Mouse (Mus musculus) heart, postnatal 14 days (tissue): ENCODE data around the gene Erc1. TPM values are rescaled to one million over a fixed set of nuclear protein-coding genes. Genes with fewer than 3 reads are reported as not detected.

ENCODE experiments used
- DNase-seq, 2 experiments: peaks; one replicate each; pipeline ENCODE4 v3.0.0; 2021 to 2022
- intact Hi-C: fragments of 180-260 bp; cut with DNase I; formaldehyde crosslinking; loops from one replicate; pipeline ENCODE4 v1.15.1; 2025
- long read RNA-seq, 2 experiments: library from polyadenylated mRNA; stranded (forward); transcript quantifications; one replicate each; pipeline ENCODE4 v2.0.0; 2021
- total RNA-seq, 2 experiments: library from RNA; stranded (reverse); gene quantifications; 2 replicates each; pipeline ENCODE4 v1.2.3; 2021

Gene Erc1
- total RNA-seq: 10 to 100 TPM; 36.9 to 39.9 TPM
- long read RNA-seq, experiment 1, partial matches to known transcripts: 1 of 10 reads
- long read RNA-seq, experiment 1, other reads (novel, unspliced or antisense): 9 of 10 reads
- long read RNA-seq, experiment 2, partial matches to known transcripts: 0 of 6 reads
- long read RNA-seq, experiment 2, other reads (novel, unspliced or antisense): 6 of 6 reads

DNA sequence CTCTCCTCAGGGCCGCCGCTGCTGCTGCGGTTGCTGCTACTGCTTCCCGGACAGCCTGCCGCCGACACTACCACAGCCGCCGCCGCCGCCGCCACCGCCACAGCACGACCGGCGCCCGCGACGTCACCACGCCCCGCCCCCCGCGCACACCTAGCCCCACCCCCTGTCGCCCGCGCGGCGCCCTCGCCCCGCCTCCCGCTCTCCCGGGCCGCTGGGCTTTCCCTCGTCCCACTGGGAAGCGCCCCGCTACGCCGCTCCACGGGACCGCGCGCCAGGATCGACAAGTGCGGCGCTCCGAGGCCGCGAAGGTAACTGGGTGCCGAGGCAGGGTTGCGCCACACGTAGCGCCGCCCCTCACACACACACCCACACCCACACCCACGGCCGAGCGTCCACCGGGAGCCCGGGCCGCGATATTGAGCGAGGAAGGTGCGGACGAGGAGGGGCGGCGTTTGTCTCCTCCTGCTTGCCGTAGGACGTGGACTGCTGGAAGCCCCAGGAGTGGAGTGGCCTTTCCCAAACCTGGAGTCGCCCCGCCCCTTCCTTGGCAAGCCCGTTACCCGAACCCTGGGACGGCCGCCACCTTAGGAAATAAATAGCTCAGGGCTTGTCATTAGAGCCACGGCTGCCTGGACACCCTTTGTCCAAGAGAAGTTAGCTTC is at the start of gene Erc1:
Gene Erc1 (minus strand): TSS at position 134 of the 662 bp plus-strand sequence.
- DNase-seq: peak; percentile 96
- intact Hi-C loops: loop anchor here (5.0 kb wide), 1 partner anchor 56 kb away; no protein-coding TSS in a partner anchor

DNA sequence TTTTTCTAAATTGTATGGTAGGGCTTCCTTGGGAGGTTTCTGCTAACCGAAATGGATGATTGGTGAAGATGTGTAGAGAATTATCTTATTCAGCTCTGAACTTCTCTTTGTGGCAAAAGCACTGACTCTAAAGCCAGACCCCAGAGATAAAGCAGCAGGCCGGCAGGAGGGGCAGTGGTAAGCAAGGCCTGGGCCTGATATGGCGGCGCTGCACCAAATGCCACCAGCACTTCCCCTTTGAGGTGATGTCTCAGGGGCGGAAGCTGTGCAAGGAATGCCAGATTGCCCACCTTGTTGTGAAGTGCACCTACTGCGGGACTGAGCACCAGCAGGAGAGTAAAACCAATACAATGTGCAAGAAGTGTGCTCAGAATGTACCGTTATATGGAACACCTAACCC is 44.7 kb upstream of the Erc1 start:
- DNase-seq: no peak
- intact Hi-C loops: no loop called here

DNA sequence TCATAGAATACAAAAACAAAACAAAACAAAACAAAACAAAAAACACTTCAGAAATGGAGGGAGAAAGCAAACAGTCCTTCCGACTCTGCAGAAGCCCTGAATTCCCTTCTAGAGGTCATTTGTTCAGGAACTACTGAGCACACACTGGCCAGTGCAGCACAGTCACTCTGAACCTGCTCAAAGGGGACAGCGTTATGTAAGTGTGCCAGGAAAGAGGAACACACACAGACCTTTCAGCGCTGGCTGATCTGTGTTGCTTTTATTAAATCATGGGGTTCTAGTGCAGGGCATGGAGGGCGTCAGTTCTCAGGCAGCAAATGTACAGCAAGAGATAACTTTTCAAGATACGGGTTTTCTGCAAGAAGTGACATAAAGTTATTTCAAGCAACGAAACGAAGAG is 35.2 kb upstream of the Erc1 start:
- DNase-seq: no peak
- intact Hi-C loops: no loop called here

DNA sequence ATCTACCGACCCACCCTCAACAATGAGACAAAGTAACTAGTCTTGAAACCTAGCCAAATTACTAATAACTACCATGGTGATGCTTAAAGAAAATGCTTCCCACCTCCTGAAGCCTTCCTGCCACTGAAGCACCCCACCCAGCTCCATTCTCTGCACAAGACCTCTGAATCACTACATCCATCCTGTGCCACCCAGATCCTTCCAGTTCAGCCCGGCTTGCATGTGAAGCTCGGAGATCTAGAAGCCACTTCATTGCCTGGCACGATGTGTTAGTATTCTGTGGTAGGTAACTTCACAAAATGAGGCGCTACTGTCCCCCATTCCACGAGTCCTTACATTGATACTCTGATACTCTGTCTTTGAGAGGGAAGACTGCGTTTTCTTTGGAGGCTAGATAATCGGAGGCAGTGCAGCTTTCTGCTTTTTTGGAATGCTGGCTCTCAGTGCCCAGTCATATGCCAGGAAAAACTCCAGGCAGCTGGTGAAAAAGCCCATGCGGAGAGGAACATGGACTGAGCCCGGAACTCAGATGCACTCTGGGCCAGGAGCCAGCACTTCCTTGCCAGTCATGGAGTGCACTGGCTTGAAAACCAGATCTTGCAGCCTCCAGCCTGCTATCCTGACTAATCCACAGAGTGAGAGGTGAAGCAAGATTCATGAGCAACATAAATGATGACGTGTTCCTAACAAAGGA is 16.5 kb upstream of the Erc1 start:
- DNase-seq: peak; percentile 74 to 85
- intact Hi-C loops: no loop called here

DNA sequence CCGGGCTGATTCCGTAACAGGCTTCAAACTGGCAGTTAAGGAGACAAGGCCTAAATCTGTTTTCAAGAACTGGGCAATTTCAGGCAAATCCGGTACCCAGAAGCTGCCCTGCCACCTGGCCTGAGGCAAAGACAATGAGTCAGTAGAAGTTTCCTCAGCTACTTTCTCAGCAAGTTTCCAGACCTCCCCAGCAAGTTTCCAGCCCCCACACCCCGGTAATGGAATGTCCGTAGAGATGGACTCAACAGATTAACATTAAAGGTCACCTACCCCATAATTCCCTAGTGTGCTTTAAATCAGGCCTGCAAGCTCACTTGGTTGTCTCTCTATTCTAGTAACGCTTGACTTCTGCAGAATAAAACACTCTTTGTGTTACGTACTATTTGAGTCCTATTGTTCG is 13.6 kb upstream of the Erc1 start:
- DNase-seq: no peak
- intact Hi-C loops: no loop called here

DNA sequence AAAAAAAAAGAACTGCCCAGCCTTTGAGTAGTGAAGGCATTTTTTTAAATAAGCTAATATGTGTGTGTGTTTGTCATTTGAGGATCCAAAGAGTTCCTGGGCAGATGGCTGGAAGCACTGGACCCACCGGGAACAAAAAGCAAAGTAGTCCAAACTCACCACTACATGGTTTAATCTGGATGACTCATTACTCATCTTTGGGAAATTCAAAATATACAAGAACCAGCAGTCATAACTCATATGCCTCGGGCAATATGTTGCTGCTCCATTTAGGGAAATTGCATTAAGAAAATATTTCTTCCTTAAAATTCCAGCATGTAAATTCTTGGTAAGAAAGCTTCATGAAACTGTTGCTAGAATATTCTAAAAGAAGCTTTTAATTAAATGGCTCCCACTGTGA is 12.3 kb upstream of the Erc1 start:
- intact Hi-C loops: no loop called here
- no peak for DNase-seq

DNA sequence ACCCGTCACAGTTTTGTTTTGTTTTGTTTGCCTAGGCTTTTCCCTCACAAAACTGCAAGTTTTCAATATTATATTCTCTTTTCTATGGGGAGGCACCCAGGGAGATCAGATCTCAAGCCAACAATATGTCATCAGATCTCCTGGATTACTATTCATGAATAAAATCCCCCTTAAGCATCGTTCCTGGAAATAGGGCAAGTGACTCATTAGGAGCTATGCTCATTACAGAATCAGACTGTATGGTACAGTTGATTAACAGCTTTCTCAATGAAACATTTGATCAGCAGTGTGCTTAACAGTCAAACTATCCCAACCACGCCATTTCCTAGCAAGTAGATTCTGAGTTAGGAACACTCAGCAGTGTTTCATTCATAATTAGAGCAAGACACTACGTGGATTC is 7.5 kb upstream of the Erc1 start:
- intact Hi-C loops: no loop called here
- no peak for DNase-seq

DNA sequence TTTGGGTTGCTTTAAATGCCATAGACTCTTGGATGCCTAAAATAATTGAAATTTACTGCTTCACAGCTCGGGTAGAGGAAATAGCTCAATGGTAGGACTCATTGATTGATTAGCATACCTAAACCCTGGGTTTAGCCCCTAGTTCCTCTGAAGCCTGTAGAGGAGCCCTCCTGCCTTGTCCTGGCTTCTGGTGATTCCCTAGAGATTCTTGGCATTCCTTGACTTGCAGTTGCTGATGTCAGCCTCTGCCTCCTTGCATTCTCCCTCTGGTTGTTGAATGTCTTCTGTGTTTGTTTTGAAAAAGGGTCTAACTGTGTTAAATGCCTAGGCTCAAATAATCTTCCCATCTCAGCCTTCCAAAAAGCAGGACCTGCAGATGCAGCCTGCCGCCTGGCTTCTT is 6.2 kb upstream of the Erc1 start:
- intact Hi-C loops: no loop called here
- DNase-seq: no peak

DNA sequence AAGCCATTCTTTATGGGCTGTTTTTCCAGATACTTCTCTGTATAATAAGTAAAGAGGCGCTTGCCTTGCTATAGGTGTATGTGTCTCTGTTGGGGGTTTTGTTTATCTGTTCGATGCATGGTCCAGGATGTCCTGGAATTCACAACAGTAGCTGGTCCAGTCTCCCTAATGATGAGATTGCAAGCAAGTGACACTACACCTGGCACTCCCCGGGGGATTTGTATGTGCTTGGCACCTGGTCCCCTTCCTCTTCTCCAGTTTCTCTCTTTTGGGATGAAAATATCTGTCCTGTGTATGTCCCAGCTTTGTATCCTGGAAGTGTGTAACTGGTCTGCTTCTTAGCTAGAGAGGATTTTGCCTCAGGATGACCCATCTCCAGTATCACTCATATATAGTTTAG is 1.9 kb upstream of the Erc1 start:
- intact Hi-C loops: loop anchor here (5.0 kb wide), 1 partner anchor 58 kb away; no protein-coding TSS in a partner anchor
- DNase-seq: no peak

DNA sequence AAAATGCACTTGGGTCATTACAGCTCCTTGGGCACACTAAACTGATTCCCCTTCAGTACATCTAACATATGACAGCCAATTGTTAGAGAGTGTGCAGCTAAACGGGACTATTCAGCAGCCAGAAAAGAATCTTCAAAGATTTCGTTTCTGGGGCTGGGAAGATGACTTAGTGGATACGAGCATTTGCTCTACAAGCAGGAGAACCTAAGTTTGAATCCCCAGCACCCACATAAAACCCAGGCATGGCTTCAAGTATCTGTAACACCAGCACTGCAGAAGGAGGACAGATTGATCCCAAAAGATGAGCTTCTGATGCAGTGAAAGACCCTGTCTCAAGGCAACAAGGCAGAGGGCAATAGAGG is 1.4 kb upstream of the Erc1 start:
- no peak for DNase-seq
- intact Hi-C loops: loop anchor here (5.0 kb wide), 1 partner anchor 57 kb away; no protein-coding TSS in a partner anchor

DNA sequence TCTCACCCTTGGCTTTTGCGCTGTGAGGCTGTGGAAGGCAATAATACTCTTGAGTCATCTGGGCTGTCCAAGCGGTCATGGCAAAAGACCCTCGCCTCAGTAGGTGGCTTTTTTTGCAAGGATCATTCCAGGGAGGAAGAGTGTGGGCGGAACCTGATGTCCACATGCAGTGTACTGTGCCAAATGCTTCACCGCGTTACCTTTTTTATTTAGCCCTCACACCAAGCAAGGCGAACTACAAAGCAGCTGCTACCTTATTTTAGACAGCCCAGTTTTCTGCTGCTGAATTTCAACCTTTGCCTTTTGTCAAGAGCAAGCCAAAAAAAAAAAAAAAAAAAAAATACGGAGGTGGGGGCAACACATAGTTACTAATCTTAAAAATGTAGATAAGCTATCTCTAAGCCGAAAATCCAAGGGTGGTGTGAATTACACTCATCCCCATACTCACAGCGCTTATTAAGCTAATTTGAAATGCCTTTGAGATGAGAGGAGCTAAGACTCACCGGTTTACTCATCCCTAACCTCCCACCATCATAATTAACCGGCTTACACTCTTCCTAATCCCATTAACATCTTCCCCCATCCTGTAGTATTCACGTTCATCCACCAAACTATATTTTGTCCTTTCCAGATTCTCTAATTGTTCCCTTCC is 855 bp upstream of the Erc1 start:
- intact Hi-C loops: loop anchor here (5.0 kb wide), 1 partner anchor 57 kb away; no protein-coding TSS in a partner anchor
- no peak for DNase-seq

DNA sequence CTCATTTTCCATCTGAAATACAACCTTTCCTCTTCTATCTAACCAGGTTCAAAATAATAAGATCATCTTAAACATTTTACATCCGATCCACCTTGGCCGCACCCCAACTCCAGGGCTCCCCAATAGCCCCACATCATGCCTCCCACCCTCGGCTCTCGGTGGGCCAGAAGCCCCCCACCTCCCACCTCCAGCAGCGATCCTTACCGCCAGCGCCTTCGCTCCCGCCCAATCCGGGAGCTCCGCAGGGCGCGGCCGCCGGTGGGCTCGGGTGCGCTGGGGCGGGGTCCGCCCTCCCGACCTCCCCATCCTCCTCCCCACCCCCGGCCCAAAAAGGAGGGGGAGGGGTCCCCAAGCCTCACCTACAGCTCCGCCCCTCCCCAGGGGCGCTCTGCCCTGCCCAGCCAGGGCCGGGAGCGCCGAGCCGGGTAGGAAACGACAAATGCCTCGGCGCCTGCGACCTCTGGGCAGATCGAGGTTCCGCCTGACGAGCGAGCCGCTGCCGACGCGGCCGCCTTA is 391 bp downstream of the Erc1 start:
- intact Hi-C loops: loop anchor here (2.0 to 5.0 kb wide), 2 partner anchors 55 kb away; partner anchors contain the start of gene Rad52
- no peak for DNase-seq

DNA sequence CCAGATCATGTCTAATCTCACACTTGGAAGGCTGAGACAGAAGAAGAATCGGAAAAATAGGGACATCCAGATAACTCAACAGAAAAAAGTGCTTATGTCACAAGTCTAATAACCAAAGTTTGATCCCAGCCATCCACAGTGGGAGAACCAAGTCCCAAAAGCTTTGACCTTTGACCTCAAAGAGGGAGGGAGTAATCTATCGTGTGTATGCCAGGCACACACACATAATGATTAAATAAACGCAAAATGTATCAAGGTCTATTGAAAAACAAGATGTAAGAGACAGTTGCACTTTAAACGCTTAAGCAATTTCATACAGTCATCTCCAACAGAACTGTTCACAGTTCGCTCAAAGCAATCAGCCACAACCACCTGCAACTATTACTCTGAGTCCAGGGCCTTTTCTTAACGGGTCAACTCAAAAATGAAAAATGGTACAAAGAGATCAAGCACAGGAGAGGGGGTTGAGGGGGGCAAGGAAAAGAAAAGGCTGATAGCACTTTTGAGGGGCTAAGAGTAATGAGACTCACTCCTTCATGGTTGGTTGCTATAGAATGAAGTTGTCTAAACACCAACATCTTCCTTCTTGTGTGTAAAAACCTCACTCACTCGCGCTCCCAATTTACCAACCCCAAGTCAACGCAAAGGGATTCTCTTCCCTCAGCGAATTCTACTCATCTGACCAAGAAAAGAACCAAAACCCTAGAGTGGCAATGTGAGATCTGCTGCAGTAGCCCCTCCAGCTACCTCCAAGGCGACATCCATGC is 1.0 kb downstream of the Erc1 start:
- DNase-seq: no peak
- intact Hi-C loops: loop anchor here (2.0 to 5.0 kb wide), 2 partner anchors 55 to 56 kb away; partner anchors contain the start of gene Rad52

DNA sequence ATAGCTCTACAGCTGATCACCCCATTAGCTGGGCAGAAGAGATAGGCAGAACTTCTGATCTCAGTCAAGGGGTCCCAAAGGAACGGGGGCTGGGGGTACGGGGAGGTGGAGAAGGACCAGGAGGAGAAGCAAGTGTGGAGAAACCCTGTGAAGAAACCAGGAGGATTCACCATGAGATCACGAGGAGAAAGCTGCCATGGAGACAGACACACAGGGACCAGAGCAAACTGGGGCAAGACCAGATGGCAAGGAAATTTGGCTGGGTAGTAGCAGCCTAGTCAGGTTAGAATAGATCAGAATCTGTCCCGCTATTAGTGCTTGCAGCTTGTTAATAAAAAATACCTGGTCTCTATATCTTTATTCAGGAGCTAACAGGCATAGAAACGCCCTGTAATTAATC is 18.0 kb downstream of the Erc1 start:
- DNase-seq: no peak
- intact Hi-C loops: no loop called here

DNA sequence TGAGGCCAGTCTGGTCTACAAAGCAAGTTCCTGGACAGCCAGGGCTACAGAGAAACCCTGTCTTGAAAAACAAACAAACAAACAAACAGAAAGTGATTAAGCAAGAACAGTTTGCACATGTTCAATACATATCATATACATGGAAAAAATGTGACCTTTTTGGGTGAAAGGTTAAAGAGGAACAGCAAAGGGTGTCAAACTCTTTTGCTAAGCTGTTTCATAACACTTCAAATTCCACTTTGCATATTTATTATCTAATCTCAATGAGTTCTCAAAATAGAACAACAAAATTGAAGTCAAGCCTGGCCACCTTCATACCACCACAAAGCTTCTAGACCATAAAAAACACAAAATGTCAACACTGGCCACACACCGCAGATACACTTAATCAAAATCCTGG is 19.8 kb downstream of the Erc1 start:
- intact Hi-C loops: no loop called here
- DNase-seq: no peak

DNA sequence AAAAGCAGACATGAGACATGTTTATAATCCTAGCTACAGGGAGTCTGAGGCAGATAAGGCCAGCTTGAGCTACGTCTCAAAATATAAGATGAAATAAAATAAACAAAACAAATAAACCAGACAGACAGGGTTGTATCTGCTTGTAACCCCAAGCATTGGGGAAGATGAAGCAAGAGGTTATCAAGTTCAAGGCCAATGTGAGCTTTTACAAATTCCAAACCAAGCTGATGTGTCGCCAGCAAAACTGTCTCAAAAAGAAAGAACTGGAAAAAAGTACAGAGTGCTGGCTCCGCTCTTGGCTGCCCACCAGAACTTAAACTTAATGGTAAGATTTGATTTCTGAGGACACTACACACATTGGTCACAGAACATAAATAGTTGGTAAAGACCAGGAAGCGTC is 21.3 kb downstream of the Erc1 start:
- intact Hi-C loops: no loop called here
- no peak for DNase-seq

DNA sequence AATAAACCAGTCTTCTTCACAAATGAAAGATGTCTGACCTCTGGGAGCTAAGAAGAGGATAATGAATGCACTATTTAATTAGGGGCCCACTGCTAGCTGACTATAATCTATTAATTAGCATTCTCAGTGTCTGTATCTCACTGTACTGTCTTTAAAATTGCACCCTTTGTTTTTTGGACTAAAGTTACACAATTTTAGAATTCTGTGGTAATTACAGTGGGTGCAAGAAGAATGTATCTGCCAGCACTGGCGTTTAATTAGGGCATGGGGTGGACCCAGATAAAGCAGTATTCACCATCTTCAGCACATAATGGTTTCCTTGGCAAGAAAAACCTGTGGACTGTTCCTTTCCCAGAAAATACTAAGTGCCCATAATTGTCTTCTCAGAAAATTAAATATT is 25.8 kb downstream of the Erc1 start:
- intact Hi-C loops: no loop called here
- DNase-seq: no peak

DNA sequence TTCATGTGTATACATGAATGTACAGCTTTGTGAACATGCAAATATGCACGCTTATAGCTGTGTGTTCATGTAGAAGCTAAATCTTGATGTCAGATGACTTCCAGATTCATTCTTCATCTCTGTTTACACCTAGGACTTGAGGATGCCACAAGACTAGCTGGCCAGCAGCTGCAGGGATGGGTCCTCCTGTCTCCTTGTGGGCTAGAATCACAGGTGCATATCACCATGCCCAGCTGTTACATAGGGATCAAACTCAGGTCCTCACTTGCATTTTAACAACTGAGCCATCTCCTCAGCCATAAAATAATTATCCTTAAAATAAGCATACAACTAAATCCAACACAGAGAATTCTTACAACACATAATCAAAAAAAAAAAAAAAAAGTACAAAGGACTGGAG is 26.8 kb downstream of the Erc1 start:
- intact Hi-C loops: no loop called here
- no peak for DNase-seq

DNA sequence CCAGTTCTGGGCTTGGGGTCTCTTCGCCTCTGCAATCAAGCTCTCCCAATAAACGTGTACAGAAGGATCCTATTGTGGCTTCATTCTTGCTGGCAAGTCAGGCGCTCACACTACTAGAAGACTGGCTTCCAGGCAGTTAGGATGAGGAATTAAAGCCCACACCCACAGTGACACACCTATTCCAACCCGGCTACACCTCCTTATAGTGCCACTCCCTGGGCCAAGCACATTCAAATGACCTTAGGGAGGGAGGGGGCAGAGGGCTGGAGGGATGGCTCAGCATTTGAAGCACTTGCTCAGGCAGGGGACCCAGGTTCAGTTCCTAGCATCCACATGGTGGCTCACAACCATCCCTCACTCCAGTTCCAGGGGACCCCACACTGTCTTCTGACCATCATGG is 29.4 kb downstream of the Erc1 start:
- no peak for DNase-seq
- intact Hi-C loops: no loop called here

DNA sequence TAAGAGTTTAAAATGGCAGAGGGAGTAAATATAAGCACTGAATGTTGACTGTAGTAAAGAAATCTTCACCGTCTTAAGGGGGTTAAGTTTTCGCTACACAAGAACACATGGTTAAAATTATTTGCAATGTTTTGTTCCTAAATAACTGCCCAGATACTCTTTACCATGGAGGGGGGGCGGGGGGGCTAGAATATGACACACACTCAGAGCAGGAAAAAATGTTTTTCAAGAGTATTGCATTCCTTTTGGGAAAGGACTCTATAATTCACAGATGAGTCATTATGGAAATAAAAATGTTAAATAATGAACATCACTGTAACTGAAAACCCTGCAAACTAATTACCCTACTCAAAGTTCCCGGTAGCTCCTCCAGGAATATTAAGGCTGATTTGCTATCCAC is 32.5 kb downstream of the Erc1 start:
- DNase-seq: no peak
- intact Hi-C loops: no loop called here
